Mouse (Mus musculus) A20 (cell line): ENCODE data around the gene Ccdc105.

ENCODE experiments used
- DNase-seq: peaks from one replicate; pipeline ENCODE4 v3.0.0-alpha.2; 2011; ENCODE audit warnings: low read depth, low spot score

Ccdc105 gene

GRCm38 (mm10) chr10:78752452-78753191 lies at the start of gene Ccdc105:
TSS of gene Ccdc105 (minus strand) at chr10:78753065.
- DNase-seq, result no peak

DNA sequence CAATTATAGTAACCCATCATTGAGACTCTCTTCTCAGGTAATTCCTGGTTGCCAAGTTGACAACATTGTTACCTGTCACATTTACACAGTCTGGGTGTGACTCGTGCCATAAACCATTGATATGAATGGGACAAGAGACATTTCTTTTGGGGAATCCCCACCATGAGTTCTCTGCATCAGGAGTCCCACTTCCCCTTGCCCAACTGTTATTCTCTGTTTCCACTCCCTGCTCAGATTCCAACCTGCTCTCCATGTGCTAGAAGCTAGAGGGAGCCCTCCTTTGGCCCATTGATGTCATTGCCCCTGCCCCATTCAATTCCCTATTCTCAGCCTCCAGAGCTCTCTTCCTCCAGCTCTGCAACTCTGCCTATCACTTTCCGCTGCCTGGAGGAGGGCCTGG lies 48.6 kb upstream of the Ccdc105 start:
- DNase-seq, result no peak

DNA sequence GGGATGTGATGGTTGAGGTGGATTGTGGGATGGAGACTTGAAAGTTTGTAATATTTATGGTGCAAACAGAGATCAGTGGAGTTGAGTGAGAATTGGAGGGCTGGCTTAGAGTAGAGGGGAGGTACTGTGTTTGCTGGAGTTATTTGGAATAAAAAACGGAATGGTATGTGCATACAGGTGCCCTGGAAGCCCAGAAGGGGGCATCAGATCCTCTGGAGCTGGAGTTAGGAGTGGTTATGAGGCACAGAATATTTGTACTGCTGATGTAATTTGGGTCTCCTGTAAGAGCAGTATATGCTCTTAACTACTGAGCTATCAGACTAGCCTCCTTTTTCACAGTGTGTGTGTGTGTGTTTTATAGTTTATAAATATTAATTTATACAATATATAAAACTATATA lies 37.7 kb upstream of the Ccdc105 start:
- no peak for DNase-seq

GRCm38 (mm10) chr10:78787566-78788087 lies 34.8 kb upstream of the Ccdc105 start:
- no peak for DNase-seq

- DNase-seq, result no peak
Observed at GRCm38 (mm10) chr10:78779981-78780651, 27.3 kb upstream of the Ccdc105 start, which contains the start of gene Slc1a6. TSS of gene Slc1a6 (plus strand) at chr10:78780496.

DNA sequence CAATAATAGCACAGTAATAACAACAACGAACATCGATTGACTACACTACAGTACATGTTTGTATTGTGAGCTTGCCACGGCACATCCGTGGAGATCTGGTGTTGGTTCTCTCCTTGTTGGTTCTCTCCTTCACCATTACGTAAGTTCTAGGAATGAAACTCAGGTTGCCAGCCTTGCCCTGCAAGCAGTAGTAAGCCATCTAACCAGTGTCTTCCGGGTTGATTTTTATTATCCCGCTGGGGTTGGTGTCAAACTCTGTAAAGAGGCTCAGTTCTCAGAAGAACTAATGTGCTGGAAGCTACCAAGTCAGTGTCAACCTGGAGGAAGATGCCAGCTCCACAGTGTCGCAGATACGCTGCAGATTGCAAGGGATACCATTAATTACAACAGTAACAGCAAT lies 26.7 kb upstream of the Ccdc105 start:
- DNase-seq, result no peak

- no peak for DNase-seq
Observed at GRCm38 (mm10) chr10:78775830-78776229, 23.0 kb upstream of the Ccdc105 start.

- DNase-seq, result no peak
Observed at GRCm38 (mm10) chr10:78765570-78765969, 12.7 kb upstream of the Ccdc105 start.

DNA sequence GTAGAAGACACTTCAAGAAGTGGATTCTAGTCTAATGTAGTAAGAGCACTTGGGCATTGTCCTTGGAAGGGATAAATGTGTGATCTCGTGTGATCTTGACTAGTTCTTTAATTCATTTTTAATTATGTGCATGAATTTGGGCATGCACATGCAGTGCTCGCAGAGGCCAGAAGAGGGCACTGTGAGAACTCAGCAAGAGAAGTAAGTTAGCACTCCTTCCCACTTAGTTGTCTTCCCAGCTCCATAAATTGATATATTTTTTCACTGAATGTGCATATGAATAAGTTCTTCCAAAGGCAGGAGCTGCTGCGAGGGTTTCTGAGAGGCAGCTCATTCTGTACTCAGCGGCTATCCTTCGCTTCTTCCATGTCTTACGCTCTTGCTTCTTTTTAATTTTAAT lies 3.2 kb upstream of the Ccdc105 start:
- DNase-seq, result peak; percentile 44

DNA sequence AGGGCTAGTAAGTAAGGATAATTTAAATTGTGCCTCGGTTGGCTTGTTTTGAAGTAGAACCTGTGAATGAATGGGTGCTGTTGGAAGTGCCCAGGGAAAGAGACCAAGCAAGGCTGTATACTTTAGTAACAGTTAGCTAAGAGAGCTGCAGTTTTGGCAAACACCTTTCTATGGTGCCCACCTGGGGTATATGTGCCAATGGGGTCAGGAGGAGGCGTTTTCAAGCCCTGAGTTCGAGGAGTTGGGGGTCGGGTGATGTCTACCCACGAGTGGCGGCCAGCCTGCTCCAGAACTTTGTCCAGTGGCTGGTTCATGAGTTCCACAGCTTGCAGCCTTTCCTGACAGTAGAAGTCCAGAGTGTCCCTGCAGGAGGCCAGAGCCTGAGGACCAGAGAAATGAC lies 3.9 kb downstream of the Ccdc105 start:
- DNase-seq, result no peak

- no peak for DNase-seq
Observed at GRCm38 (mm10) chr10:78748161-78748560, 4.7 kb downstream of the Ccdc105 start.

- DNase-seq, result no peak
Observed at GRCm38 (mm10) chr10:78747035-78747721, 5.7 kb downstream of the Ccdc105 start.

- DNase-seq, result peak; percentile 14
Observed at GRCm38 (mm10) chr10:78745453-78746232, 7.2 kb downstream of the Ccdc105 start.

- no peak for DNase-seq
Observed at GRCm38 (mm10) chr10:78743721-78744120, 9.1 kb downstream of the Ccdc105 start.

GRCm38 (mm10) chr10:78739821-78740220 lies 13.0 kb downstream of the Ccdc105 start:
- no peak for DNase-seq

- DNase-seq, result no peak
Observed at GRCm38 (mm10) chr10:78727876-78728275, 25.0 kb downstream of the Ccdc105 start.

DNA sequence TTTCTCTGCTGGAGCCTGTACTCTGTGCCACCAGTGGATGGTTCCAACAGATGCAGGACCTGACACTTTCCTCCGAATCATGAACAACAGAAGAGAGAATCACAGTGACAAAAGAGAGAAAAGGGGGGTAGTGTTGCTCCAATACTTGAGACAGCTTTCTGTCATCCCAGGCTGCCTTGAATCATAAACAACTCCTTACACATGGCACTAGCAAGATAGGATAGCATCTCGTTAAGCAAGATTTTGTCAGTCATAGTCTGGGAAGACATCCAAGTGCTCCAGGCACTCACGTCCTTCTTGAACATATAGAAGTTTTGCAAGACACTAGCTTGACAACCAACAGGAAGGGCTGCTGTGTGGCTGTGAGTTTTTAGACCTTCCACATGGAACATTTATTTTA lies 25.8 kb downstream of the Ccdc105 start:
- no peak for DNase-seq

DNA sequence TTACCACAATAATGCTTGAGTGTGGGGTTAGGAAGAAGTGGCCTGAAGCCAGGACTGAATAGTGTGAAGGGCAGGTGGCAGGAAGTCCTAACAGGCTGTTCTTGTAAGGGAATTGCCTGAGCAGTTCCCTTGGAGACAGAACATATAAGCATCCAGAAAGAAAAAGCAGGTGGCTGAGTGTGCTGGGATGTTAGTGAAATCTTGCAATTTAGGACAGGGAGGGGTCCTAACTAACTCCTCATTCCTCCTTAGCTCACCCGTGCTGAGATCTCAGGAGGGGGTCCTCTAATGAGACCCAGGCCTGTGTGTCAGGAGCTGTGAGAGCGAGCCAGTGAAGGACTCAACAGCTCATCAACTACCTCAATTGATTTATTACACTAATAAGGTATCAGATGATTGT lies 29.4 kb downstream of the Ccdc105 start:
- DNase-seq, result no peak

DNA sequence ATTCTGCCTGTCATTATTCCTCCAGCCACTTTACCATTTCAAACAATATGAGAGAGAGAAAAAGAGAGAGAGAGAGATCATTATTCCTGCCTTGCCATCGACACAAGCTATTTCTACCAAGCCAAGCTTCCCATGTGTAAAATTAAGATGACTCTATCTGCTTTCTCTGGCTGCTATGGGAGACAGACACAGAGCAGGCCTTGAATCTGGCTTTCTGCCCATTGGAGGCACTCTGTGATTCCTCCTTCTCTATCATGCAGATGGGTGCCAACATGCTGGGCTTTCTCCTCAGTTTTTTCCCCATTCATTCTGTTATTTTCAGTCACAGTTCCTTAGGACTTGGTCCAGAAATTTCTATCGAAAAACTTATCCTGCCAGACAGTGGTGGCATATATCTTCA lies 30.2 kb downstream of the Ccdc105 start:
- DNase-seq, result no peak

DNA sequence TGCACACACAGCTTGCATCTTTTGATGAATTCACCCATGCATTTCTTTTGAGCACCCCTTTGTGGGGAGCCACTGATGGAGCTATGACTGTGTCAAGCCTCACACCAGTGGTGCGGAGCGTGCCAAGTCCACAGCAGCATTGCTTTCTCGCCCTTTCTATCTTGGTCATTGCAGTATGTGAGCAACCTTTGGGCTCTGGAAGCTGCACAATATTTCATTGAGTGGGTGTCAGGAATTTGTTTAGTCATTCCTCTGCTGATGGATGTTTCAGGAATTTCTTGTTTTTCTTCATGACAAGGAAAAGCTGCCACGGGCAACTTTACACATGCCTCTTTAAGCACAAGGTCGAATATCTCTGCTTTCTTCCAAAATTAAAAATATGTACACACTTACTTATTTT lies 30.8 kb downstream of the Ccdc105 start:
- DNase-seq, result no peak

DNA sequence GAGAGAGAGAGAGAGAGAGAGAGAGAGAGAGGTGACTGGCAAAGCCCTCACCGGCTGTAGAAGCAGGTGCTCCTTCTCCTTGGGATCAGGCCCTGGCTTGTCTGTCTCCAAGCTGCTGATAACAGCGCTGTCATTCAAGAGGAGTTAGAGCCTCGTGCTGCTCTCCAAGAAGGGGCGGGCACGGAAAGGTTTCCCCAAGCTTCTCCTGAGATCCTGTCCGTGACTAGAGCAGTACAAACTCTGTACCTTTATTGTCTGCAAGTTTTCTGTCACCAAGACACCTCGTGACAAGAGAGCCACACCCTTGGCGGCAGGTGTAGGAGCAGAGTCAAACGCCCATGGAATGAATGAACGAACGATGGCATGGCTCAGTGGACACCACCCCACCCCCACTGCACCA lies 34.8 kb downstream of the Ccdc105 start, which contains the start of gene Casp14:
Casp14 (minus strand) TSS at position 239 of the 400 bp plus-strand sequence.
- DNase-seq, result no peak
